Mouse (Mus musculus): ENCODE measurements around the gene Nom1. TPM values are rescaled to one million over a fixed set of nuclear protein-coding genes. Genes with fewer than 3 reads are reported as not detected.

The Nom1 gene
- polyA plus RNA-seq, 1 experiment from 2014 or later, result 20.8 TPM

- Histone ChIP-seq H3K27ac (no peak overlapping the region), H3K27me3 (peaks cover 99% of the 10 kb centered on the region)
- WGBS, result 1% methylated on average over 35 of the region's 35 CpGs
Measured at GRCm38 (mm10) chr5:29473551-29474245, 39.2 kb downstream of the Nom1 start.

GRCm38 (mm10) chr5:29474246-29474960 lies 39.9 kb downstream of the Nom1 start:
- Histone ChIP-seq H3K27me3 (peaks cover 99% of the 10 kb centered on the region), H3K9ac (replicated peaks) (no peak overlapping the region), H3K9me3 (no peaks in the 10 kb centered on the region), H3K27ac (no peak overlapping the region), H3K36me3 (no peaks in the 10 kb centered on the region), H3K4me1 (replicated peaks) (peaks cover 17% of the 10 kb centered on the region), H3K4me2 (replicated peaks) (no peak overlapping the region), H3K4me3 (replicated peaks) (no peak overlapping the region)
- ATAC-seq, result no peak
- under 1% methylated on average over 35 of the region's 35 CpGs for whole genome bisulfite sequencing

More at GRCm38 (mm10) chr5:29473551-29474245, 39.2 kb downstream of the Nom1 start:
- H3K4me1 ChIP-seq (replicated peaks), result peaks cover 15% of the 10 kb centered on the region
- H3K9me3 ChIP-seq, result no peaks in the 10 kb centered on the region
- no peak overlapping the region for H3K4me2 ChIP-seq (replicated peaks)
- no peaks in the 10 kb centered on the region for H3K36me3 ChIP-seq
- no peak for ATAC-seq
- H3K9ac ChIP-seq (replicated peaks), result no peak overlapping the region
- H3K4me3 ChIP-seq (replicated peaks), result no peak overlapping the region

GRCm38 (mm10) chr5:29475041-29475440 lies 40.6 kb downstream of the Nom1 start:
- Histone ChIP-seq H3K9me3 (no peaks in the 10 kb centered on the region), H3K27ac (no peak overlapping the region), H3K4me2 (replicated peaks) (no peak overlapping the region), H3K4me1 (replicated peaks) (peaks cover 17% of the 10 kb centered on the region), H3K4me3 (replicated peaks) (no peak overlapping the region), H3K9ac (replicated peaks) (no peak overlapping the region), H3K27me3 (peaks cover 99% of the 10 kb centered on the region), H3K36me3 (no peaks in the 10 kb centered on the region)
- ATAC-seq, result no peak
- 0% methylated on average over 10 of the region's 10 CpGs for WGBS

- Histone ChIP-seq H3K4me2 (replicated peaks) (no peak overlapping the region), H3K4me1 (replicated peaks) (peaks cover 17% of the 10 kb centered on the region), H3K9me3 (no peaks in the 10 kb centered on the region), H3K27me3 (peaks cover 99% of the 10 kb centered on the region), H3K27ac (no peak overlapping the region), H3K9ac (replicated peaks) (no peak overlapping the region), H3K36me3 (no peaks in the 10 kb centered on the region), H3K4me3 (replicated peaks) (no peak overlapping the region)
- ATAC-seq, result no peak
- WGBS, result under 1% methylated on average over 5 of the region's 5 CpGs
Measured at GRCm38 (mm10) chr5:29475556-29475955, 41.1 kb downstream of the Nom1 start.

- no peaks in the 10 kb centered on the region for H3K9me3 ChIP-seq
- peaks cover 17% of the 10 kb centered on the region for H3K4me1 ChIP-seq (replicated peaks)
- H3K4me2 ChIP-seq (replicated peaks), result no peak overlapping the region
- no peak overlapping the region for H3K27ac ChIP-seq
- no peak overlapping the region for H3K4me3 ChIP-seq (replicated peaks)
- H3K36me3 ChIP-seq, result no peaks in the 10 kb centered on the region
- ATAC-seq, result no peak
- WGBS, result 0% methylated on average over 1 of the region's 1 CpGs
- peaks cover 99% of the 10 kb centered on the region for H3K27me3 ChIP-seq
- H3K9ac ChIP-seq (replicated peaks), result no peak overlapping the region
Measured at GRCm38 (mm10) chr5:29476021-29476420, 41.6 kb downstream of the Nom1 start.

- peak; percentile 25; the same call in 1 of the 2 replicates for ATAC-seq
- Histone ChIP-seq H3K9ac (replicated peaks) (no peak overlapping the region), H3K4me3 (replicated peaks) (peak overlapping the region; percentile 33), H3K4me1 (replicated peaks) (peaks cover 17% of the 10 kb centered on the region), H3K9me3 (no peaks in the 10 kb centered on the region), H3K27ac (no peak overlapping the region), H3K4me2 (replicated peaks) (peak overlapping the region; percentile 52), H3K27me3 (peaks cover 99% of the 10 kb centered on the region), H3K36me3 (no peaks in the 10 kb centered on the region)
- WGBS, result under 1% methylated on average over 48 of the region's 73 CpGs
Measured at GRCm38 (mm10) chr5:29477474-29478207, 43.2 kb downstream of the Nom1 start.

GRCm38 (mm10) chr5:29478208-29479197 lies 44.0 kb downstream of the Nom1 start, which contains the start of gene Mnx1:
TSS of gene Mnx1 (minus strand) at chr5:29478470.
- H3K9ac ChIP-seq (replicated peaks), result no peak within 1 kb of the TSS
- ATAC-seq, result peak; percentile 35; the same call in 1 of the 2 replicates

GRCm38 (mm10) chr5:29479198-29479593 lies 44.7 kb downstream of the Nom1 start:
- peaks cover 100% of the 10 kb centered on the region for H3K27me3 ChIP-seq
- no peaks in the 10 kb centered on the region for H3K36me3 ChIP-seq
- WGBS, result under 1% methylated on average over 14 of the region's 14 CpGs
- peaks cover 17% of the 10 kb centered on the region for H3K4me1 ChIP-seq (replicated peaks)
- no peak overlapping the region for H3K27ac ChIP-seq
- ATAC-seq, result peak; percentile 35; the same call in 1 of the 2 replicates
- H3K4me2 ChIP-seq (replicated peaks), result peak overlapping the region; percentile 52; the same call in 1 of the 2 replicates
- no peaks in the 10 kb centered on the region for H3K9me3 ChIP-seq
- H3K9ac ChIP-seq (replicated peaks), result no peak overlapping the region
- no peak overlapping the region for H3K4me3 ChIP-seq (replicated peaks)

More at GRCm38 (mm10) chr5:29478208-29479197, 44.0 kb downstream of the Nom1 start, which contains the start of gene Mnx1:
- Histone ChIP-seq H3K36me3 (no peaks in the 10 kb centered on the region), H3K9me3 (no peaks in the 10 kb centered on the region), H3K27ac (no peak within 1 kb of the TSS), H3K4me3 (replicated peaks) (peak within 1 kb of the TSS; percentile 33), H3K27me3 (peaks cover 100% of the 10 kb centered on the region), H3K4me2 (replicated peaks) (peak within 1 kb of the TSS; percentile 52), H3K4me1 (replicated peaks) (peaks cover 17% of the 10 kb centered on the region)
- WGBS, result under 1% methylated on average over 65 of the region's 65 CpGs

- Histone ChIP-seq H3K9me3 (no peaks in the 10 kb centered on the region), H3K4me2 (replicated peaks) (no peak overlapping the region), H3K27ac (no peak overlapping the region), H3K9ac (replicated peaks) (no peak overlapping the region), H3K4me1 (replicated peaks) (peaks cover 10% of the 10 kb centered on the region), H3K36me3 (no peaks in the 10 kb centered on the region), H3K4me3 (replicated peaks) (no peak overlapping the region), H3K27me3 (peaks cover 99% of the 10 kb centered on the region)
- ATAC-seq, result no peak
- 2% methylated on average over 4 of the region's 4 CpGs for WGBS
Measured at GRCm38 (mm10) chr5:29483801-29484200, 49.3 kb downstream of the Nom1 start.

GRCm38 (mm10) chr5:29484965-29485940 lies 50.8 kb downstream of the Nom1 start:
- WGBS, result under 1% methylated on average over 38 of the region's 38 CpGs
- H3K9me3 ChIP-seq, result no peaks in the 10 kb centered on the region
- no peak overlapping the region for H3K27ac ChIP-seq
- ATAC-seq, result peak; percentile 30; the same call in 1 of the 2 replicates
- H3K4me2 ChIP-seq (replicated peaks), result no peak overlapping the region
- no peak overlapping the region for H3K9ac ChIP-seq (replicated peaks)
- peaks cover 99% of the 10 kb centered on the region for H3K27me3 ChIP-seq
- H3K4me1 ChIP-seq (replicated peaks), result peaks cover 10% of the 10 kb centered on the region
- no peak overlapping the region for H3K4me3 ChIP-seq (replicated peaks)
- no peaks in the 10 kb centered on the region for H3K36me3 ChIP-seq

Data from midbrain, embryonic 13.5 days (tissue).